Mouse (Mus musculus) gastrocnemius, postnatal 10 days (tissue): ENCODE results near the gene Bco1. TPM values are rescaled to one million over a fixed set of nuclear protein-coding genes. Genes with fewer than 3 reads are reported as not detected.

Experiments used
- DNase-seq: peaks from one replicate; pipeline ENCODE4 v3.0.0; 2021; ENCODE audit warnings: mixed read lengths
- total RNA-seq, 2 experiments: library from RNA; stranded (reverse); gene quantifications; 2 replicates each; pipeline ENCODE4 v1.2.3; 2021

The Bco1 gene
- total RNA-seq, 2 experiments from 2014 or later = not detected

- DNase-seq = no peak
These were observed 52.9 kb downstream of the Bco1 start for GRCm38 (mm10) chr8:117148520-117148919.

GRCm38 (mm10) chr8:117156149-117156548, 60.5 kb downstream of the Bco1 start:
- DNase-seq = no peak

GRCm38 (mm10) chr8:117156866-117157768, 61.5 kb downstream of the Bco1 start:
- DNase-seq = no peak

DNA sequence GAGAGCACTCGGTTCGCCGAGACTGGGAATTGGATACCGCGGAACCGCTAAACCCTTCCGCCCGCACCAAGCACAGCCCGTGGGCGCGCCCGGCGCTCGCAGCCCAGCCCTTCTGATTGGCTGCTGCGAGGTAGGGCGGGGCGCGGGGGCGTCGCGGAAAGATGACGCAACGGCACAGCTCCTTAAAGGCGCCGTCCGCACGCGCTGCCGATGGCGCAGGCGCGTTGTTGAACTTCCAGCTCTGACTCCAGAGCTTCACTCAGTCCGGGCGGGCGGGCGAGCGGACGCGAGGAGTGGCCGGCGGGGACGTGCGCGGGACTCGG, 62.1 kb downstream of the Bco1 start:
- peak; percentile 98 for DNase-seq

DNA sequence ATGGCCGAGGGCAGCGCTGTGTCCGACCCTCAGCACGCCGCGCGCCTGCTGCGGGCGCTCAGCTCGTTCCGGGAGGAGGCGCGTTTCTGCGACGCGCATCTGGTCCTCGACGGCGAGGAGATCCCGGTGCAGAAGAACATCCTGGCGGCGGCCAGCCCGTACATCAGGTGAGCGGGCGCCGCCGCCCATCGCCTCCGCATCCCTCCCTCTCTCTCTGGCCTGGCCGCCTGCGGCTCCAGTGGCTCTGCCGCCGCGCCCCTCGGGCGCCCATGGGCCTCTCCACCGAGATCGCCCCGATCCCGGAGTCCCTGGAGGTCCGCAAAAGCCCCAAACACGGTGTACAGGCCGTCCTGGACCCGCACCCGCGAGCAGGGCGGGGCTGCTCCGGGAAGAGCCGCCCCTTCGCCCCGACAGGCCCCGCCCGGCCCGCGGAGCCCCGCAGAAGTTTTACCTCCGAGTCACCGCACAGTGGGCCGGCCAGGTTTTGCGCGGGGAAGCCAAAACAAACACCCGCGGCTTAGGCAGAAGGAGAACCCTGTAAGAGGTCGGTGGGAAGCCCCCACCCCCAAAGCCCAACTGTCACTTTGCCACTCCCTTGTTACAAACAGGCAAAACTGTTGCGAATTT, 62.6 kb downstream of the Bco1 start, which contains the start of gene Gan:
Gan (plus strand) TSS at position 1 of the 627 bp plus-strand sequence.
- peak; percentile 50 for DNase-seq

- DNase-seq = no peak
These were observed 63.4 kb downstream of the Bco1 start for GRCm38 (mm10) chr8:117159031-117159430.

DNA sequence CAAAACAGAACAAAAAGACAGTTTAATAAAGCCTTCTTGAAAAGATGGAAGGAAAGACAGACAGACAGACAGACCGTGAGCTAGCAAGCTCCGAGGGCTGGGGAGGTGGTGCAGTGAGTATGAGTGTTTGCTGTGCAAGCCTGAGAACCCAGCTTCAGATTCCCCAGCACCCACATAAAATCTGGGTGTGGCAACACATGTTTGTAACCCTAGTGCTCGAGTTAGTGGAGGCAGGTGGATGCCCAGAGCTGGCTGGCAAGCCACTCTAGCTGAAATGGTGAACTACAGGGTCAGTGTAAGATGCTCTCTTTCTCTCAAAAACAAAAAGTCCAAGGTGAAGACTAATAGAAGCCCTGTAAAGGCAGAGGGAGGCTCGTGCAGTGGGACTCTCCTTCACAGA, 69.3 kb downstream of the Bco1 start:
- no peak for DNase-seq

GRCm38 (mm10) chr8:117165542-117165941, 69.9 kb downstream of the Bco1 start:
- DNase-seq = no peak

- no peak for DNase-seq
These were observed 70.9 kb downstream of the Bco1 start for GRCm38 (mm10) chr8:117166515-117166914.

- no peak for DNase-seq
These were observed 71.7 kb downstream of the Bco1 start for GRCm38 (mm10) chr8:117167243-117167883.

DNA sequence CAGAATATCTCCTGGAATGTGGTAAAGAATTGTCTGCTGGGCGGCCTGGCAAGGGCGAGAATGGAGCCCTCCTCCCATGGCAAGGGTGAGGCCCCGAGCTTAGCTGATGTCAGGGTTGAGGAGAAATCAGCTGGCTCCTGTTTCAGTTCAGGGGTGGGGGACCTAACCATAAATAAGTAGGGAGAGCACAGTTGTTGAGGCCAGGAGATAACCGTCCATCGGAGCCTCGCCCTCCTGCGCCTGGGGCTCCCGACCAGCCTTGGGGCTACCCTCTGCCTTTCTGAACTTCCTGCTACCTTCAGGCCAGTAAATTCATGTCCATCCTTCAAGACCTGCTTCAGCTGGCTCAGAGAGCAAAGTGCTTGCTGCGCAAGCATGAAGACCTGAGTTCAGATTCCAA, 72.7 kb downstream of the Bco1 start:
- DNase-seq = no peak

- no peak for DNase-seq
These were observed 76.2 kb downstream of the Bco1 start for GRCm38 (mm10) chr8:117171826-117172225.

DNA sequence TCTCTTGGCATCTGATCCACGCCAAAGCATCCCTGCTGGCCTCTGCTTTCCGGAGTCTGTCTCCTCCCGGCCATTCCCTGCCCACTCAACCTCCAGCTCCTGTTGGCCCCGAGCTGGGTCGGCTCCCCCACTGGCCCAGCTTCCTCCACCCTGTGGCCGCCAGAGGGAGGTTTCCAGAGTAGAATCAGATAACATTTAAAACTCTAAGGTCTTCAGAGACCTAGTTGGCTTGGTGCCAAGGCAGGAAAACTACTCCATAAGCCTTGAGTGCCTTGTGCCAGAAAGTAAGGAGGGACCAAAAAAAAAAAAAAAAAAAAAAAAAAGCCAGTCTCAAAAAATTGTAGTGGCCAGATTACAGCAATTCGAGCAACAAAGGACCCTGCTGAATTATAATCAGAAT, 77.2 kb downstream of the Bco1 start:
- peak; percentile 40 for DNase-seq

DNA sequence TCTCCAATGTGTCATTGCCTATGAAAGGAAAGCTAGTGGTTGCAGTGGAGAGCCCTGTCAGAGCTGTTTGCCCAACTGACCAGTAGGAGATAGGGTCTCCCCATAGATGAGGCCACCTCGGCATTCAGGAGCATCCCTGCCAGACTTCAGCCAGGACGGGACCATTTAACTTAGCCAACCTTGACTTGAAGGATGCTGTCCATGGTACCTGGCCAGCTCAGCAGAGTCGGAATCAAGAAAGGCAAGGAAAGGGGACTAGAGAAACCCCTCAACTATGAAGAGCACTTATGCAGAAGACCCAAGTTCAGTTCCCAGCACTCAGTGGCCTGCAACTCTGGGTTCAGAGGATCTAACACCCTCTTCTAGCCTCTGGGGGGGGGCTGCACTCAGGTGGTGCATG, 78.0 kb downstream of the Bco1 start:
- DNase-seq = no peak

DNA sequence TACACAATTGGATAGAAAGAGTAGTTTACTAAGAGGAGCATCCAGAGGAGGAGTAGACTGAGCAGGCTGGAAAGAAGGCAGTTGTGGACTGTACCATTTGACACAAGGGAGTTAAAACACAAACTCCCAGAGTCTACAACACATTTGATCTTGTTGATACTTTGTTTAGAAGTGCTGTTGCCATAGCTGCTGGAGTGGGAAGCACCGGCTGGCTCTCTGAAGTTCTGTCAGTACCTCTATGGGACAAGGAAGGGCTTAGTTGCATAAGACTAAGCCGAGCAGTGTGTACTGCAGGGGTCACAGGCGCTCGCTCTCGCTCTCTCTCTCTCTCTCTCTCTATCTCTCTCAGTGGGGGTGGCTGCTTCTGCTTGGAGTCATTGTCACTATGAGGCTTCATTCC, 78.9 kb downstream of the Bco1 start:
- no peak for DNase-seq

DNA sequence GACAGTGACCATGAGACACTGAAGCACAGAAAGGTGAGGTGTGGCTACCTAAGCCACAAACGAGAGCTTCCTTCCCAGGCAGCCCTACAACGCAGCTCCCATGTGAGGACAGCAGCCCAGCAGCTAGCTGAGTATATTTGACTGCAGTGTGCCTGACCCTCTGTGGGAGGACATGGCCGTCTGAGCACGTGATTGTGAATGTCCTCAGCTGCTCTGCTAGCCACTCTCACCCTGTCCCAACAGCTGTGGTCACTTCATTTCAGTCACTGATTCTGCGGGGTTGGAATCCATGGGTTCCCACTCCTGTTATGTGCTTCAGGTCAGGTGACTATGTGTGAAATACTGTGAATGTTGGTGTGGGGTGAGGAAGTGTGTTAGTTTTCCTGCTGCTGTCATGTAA, 80.7 kb downstream of the Bco1 start:
- no peak for DNase-seq

- no peak for DNase-seq
These were observed 81.6 kb downstream of the Bco1 start for GRCm38 (mm10) chr8:117177236-117177635.

- DNase-seq = no peak
These were observed 82.4 kb downstream of the Bco1 start for GRCm38 (mm10) chr8:117178039-117178438.

DNA sequence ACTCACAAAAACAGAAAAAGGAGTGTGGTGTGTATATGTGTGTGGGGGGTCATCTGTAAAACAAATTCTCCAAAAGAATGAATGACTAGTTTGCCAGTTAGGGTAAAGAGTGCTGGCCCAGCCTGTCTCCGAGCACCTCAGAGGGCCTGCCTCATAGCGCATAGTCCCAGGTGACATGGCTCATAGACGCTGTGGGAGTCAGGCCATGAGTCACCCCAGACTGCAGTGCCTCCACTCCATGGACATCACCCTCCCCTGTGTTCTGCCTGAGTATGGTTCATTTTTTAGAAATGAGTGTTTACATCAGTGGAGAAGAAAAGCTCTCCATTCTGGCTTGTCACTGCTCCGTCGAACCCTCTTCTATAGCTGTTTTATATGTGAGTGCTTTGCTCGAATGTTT, 83.0 kb downstream of the Bco1 start:
- no peak for DNase-seq

- no peak for DNase-seq
These were observed 87.1 kb downstream of the Bco1 start for GRCm38 (mm10) chr8:117182746-117183145.
